ENCODE assay signal across 8 mouse cellular contexts in the genomic region with DNA sequence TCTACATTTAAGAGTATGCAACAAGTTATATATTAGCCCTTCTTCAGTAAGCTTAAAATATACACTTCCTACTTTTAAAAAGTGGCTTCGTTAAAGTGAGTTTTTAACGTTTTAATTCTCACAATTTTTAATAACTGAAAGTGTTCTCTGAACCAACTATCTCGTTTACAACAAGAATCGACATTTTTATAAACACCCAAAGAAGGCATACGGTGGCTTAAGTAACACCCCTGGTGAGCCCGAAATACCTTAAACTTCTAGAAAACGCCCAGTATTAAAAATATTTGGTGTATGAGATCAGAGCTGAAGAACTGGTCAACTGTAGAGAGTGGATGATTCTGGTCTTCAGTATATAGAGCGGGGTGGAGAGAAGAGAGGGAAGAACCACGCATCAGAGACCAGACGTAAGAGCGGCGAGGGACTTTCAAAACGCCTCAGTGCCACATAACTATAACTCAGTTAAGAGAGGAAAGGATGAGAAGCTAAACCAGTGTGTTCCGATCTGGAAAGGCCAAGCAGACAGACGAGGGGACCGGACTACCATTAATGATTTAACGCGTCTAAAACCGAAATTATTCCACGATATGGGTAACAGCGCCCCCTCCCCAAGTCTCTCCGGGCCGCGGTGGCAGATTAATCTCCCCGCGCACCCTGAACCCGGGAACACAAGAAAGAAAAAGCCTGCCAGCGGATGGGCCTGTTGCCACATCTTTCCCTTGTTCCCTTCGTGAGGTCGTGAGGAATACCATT. TPM values are rescaled to one million over a fixed set of nuclear protein-coding genes. Genes with fewer than 3 reads are reported as not detected.
DNase-seq lines count a peak whose midpoint lies in the region; ATAC-seq lines count a peak whose summit lies in the region.

No protein-coding gene starts in this region.

- peak overlapping the region; percentile 99 for H3K4me3 ChIP-seq in kidney, embryonic 15.5 days (replicated peaks)
- H3K4me3 ChIP-seq in liver, embryonic 16.5 days (ENCODE audit: low read depth, low read length) = peak overlapping the region; percentile 100

- peaks cover 18% of the 10 kb centered on the region for H3K4me1 ChIP-seq in kidney, embryonic 15.5 days
- H3K4me1 ChIP-seq in liver, embryonic 16.5 days (ENCODE audit: control insufficient read depth, low read depth, low read length) = peaks cover 24% of the 10 kb centered on the region

- H3K27me3 ChIP-seq in kidney, embryonic 15.5 days = no peaks in the 10 kb centered on the region
- H3K27me3 ChIP-seq in liver, embryonic 16.5 days (ENCODE audit: control insufficient read depth, insufficient read depth, low read depth, low read length) = no peaks in the 10 kb centered on the region

- no peak for ATAC-seq in kidney, embryonic 15.5 days (replicated peaks; ENCODE audit: low FRiP score)
- ATAC-seq in liver, embryonic 16.5 days (ENCODE audit: low read depth) = no peak

- H3K36me3 ChIP-seq in kidney, embryonic 15.5 days = no peaks in the 10 kb centered on the region
- no peaks in the 10 kb centered on the region for H3K36me3 ChIP-seq in liver, embryonic 16.5 days (ENCODE audit: control insufficient read depth, insufficient read depth)

- peak overlapping the region; percentile 98 for H3K9ac ChIP-seq in kidney, embryonic 15.5 days
- peak overlapping the region; percentile 96 for H3K9ac ChIP-seq in liver, embryonic 16.5 days (ENCODE audit: low read depth, low read length)

- intact Hi-C loops in heart, postnatal 10 days (cut with DNase I) = no loop called here

- no peaks in the 10 kb centered on the region for H3K9me3 ChIP-seq in kidney, embryonic 15.5 days (replicated peaks)
- no peaks in the 10 kb centered on the region for H3K9me3 ChIP-seq in liver, embryonic 16.5 days (replicated peaks; ENCODE audit: control insufficient read depth, low read length)

- peak overlapping the region; percentile 74 for H3K4me2 ChIP-seq in kidney, embryonic 15.5 days
- peak overlapping the region; percentile 69 for H3K4me2 ChIP-seq in liver, embryonic 16.5 days (ENCODE audit: low read depth, low read length)

- no peak for DNase-seq in kidney, adult 18-20 months
- DNase-seq in ES-CJ7 (ENCODE audit: low read depth, low spot score) = peak; percentile 16
- DNase-seq in cerebellum, adult 9-10 months = peak; percentile 64
- DNase-seq in heart, postnatal 10 days = peak; percentile 29 to 31
- DNase-seq in spleen, postnatal 10 days (ENCODE audit: low spot score in 2 of 2) = peak; percentile 48 to 52
- no peak for DNase-seq in ovary, postnatal 14 days (ENCODE audit: low spot score)

- H3K27ac ChIP-seq in kidney, embryonic 15.5 days = peak overlapping the region; percentile 99
- peak overlapping the region; percentile 98 for H3K27ac ChIP-seq in liver, embryonic 16.5 days (ENCODE audit: low read length)

- WGBS in kidney, embryonic 15.5 days = under 1% methylated on average over 30 of the region's 30 CpGs
- WGBS in liver, embryonic 16.5 days (ENCODE audit: insufficient replicate concordance) = under 1% methylated on average over 30 of the region's 30 CpGs

RNA-seq across cellular contexts. Expression of a gene that starts 1.3 kb away (rescaled TPM):
- polyA plus RNA-seq in kidney, embryonic 15.5 days (2015; fragmentation: Nextera tagmentation; extraction: Ambion mirVana) = 24.9 and 27.8 TPM in 2 replicates
- 10 to 100 TPM; 39.2 to 45.0 TPM for total RNA-seq in heart, postnatal 10 days (2021)
- 13.6 and 13.8 TPM in 2 replicates for polyA plus RNA-seq in liver, embryonic 16.5 days (2015; fragmentation: Nextera tagmentation; extraction: Ambion mirVana)

RNA-seq across cellular contexts. Expression of a gene that starts 57.1 kb away (rescaled TPM):
- 10.6 and 12.2 TPM in 2 replicates for polyA plus RNA-seq in kidney, embryonic 15.5 days (2015; fragmentation: Nextera tagmentation; extraction: Ambion mirVana)
- 10 to 100 TPM; 44.7 to 44.8 TPM for total RNA-seq in heart, postnatal 10 days (2021)
- 2.0 and 2.3 TPM in 2 replicates for polyA plus RNA-seq in liver, embryonic 16.5 days (2015; fragmentation: Nextera tagmentation; extraction: Ambion mirVana)

Comparison
In these comparisons a context has a peak if more than half of its experiments do, and no peak if none do; other contexts are left out.
1. DNase-seq: peak in ES-CJ7 (single experiment), cerebellum, adult 9-10 months (single experiment), heart, postnatal 10 days (2 of 2) and spleen, postnatal 10 days (2 of 2); none in kidney, adult 18-20 months (single experiment) and ovary, postnatal 14 days (single experiment).